Mouse (Mus musculus) layer of hippocampus, adult 9-11 months (tissue): ENCODE measurements around the gene Ccnd3.
A peak's percentile ranks its signal among the peaks of the same experiment; 100 is the strongest.
"Not testable (repeated sequence)": the region's sequence is repeated elsewhere in the genome, so short reads cannot be mapped to it uniquely, and the experiment has no call there.

Experiments used
- DNase-seq: peaks from one replicate; pipeline ENCODE4 v3.0.0; 2022

Gene Ccnd3

GRCm38 (mm10) chr17:47484241-47484921 is 20.5 kb upstream of the Ccnd3 start:
- no peak for DNase-seq

GRCm38 (mm10) chr17:47484993-47485392 is 19.9 kb upstream of the Ccnd3 start:
- no peak for DNase-seq

- no peak for DNase-seq
These were observed 19.1 kb upstream of the Ccnd3 start for GRCm38 (mm10) chr17:47485791-47486190.

GRCm38 (mm10) chr17:47490791-47491190 is 14.1 kb upstream of the Ccnd3 start:
- DNase-seq: no peak

- no peak for DNase-seq
These were observed 12.1 kb upstream of the Ccnd3 start for GRCm38 (mm10) chr17:47492731-47493130.

GRCm38 (mm10) chr17:47493653-47494052 is 11.2 kb upstream of the Ccnd3 start:
- DNase-seq: no peak

- DNase-seq: no peak
These were observed 10.7 kb upstream of the Ccnd3 start for GRCm38 (mm10) chr17:47494132-47494531.

GRCm38 (mm10) chr17:47501531-47501930 is 3.3 kb upstream of the Ccnd3 start:
- no peak for DNase-seq

GRCm38 (mm10) chr17:47501946-47502706 is 2.7 kb upstream of the Ccnd3 start, which contains the start of gene Taf8:
Gene Taf8, minus strand, starts transcription at chr17:47502292.
- DNase-seq: peak; percentile 93

- DNase-seq: not testable (repeated sequence)
These were observed 2.2 kb upstream of the Ccnd3 start for GRCm38 (mm10) chr17:47502707-47503045.

- DNase-seq: no peak
These were observed 1.2 kb upstream of the Ccnd3 start for GRCm38 (mm10) chr17:47503689-47504088.

GRCm38 (mm10) chr17:47504228-47504627 is 623 bp upstream of the Ccnd3 start:
- DNase-seq: no peak

GRCm38 (mm10) chr17:47505566-47505965 is 715 bp downstream of the Ccnd3 start:
- DNase-seq: no peak

GRCm38 (mm10) chr17:47506042-47506441 is 1.2 kb downstream of the Ccnd3 start:
- no peak for DNase-seq

GRCm38 (mm10) chr17:47506697-47507096 is 1.8 kb downstream of the Ccnd3 start:
- no peak for DNase-seq

- DNase-seq: no peak
These were observed 2.7 kb downstream of the Ccnd3 start for GRCm38 (mm10) chr17:47507523-47507922.

GRCm38 (mm10) chr17:47508012-47508608 is 3.3 kb downstream of the Ccnd3 start:
- peak; percentile 96 for DNase-seq

- DNase-seq: no peak
These were observed 4.3 kb downstream of the Ccnd3 start for GRCm38 (mm10) chr17:47509031-47509705.

GRCm38 (mm10) chr17:47511111-47512020 is 6.5 kb downstream of the Ccnd3 start:
- peak; percentile 97 for DNase-seq

GRCm38 (mm10) chr17:47512956-47513775 is 8.3 kb downstream of the Ccnd3 start:
- no peak for DNase-seq

GRCm38 (mm10) chr17:47515180-47515844 is 10.5 kb downstream of the Ccnd3 start:
- no peak for DNase-seq
